Mouse (Mus musculus) lung, postnatal 10 days (tissue): ENCODE measurements around the gene Anxa6.
A peak's percentile ranks its signal among the peaks of the same experiment; 100 is the strongest.

Experiments used
- DNase-seq: peaks from one replicate; pipeline ENCODE4 v3.0.0; 2021

The Anxa6 gene

DNA sequence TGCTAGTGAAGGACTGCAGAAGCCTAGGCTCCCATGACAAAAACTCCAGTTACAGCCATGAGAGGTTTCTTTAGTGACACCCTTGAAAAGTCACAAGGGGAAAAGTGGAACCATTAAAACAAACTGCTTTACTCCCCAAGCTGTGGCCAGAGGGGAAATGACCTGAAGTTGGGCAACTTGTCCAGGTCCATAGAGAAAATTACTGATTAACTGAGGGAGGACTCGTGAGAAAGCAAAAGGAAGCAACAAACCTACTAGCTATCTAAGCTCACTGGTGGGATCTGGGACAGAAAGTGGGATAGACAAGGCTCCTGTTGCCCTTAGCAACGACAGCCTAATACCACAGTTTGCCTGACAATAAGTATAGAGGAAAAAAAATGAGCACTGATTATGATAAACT, 4.7 kb downstream of the Anxa6 start:
- no peak for DNase-seq

DNA sequence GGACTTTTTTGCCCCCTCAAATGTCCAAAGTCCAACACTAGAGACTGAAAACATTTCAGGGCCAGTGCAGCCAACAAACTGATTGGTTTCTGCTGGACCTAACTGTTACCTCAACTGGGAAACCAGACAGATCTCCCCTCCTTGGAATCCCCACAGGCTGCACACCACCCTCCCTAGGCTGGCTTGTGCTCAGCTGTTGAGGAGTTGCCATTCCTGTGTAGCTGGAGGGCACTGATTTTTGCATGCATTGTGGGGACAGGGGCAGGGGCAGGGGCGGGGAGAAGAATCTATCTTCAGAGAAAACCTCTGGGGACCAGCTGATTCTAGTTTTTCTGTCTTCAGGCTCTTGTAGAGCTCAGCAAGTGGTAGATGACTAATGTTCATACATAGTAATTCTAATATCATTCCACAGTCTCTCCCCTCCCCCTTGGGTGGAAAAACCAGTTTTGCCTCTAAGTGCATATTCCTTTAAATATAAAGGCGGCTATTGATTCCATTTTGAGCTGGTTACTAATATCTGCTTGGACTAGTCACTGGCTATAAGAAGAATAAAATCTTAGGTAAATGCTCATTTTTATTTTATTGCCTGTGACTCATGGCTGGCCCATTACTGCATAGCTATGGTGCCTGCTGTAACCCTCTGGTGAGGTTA, 5.9 kb downstream of the Anxa6 start:
- DNase-seq: peak; percentile 38

DNA sequence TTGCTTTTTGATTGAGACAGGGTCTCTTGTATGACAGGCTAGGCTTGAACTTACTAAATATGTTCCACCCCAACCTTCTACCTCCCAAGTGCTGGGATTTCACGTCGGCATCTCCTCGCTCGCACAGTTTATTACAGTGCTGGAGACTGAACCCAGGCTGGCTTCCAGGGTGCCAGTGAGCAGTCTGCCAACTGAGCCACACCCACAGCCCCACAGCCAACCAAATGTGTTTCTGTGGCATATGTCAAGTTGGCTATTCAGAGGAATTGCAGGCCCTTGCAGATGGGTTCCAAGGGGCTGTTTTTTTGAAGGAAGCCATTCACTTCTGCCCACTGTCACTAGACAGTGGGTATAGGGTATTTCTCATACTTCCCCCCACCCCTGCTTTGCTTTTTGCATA, 7.3 kb downstream of the Anxa6 start:
- DNase-seq: peak; percentile 69

DNA sequence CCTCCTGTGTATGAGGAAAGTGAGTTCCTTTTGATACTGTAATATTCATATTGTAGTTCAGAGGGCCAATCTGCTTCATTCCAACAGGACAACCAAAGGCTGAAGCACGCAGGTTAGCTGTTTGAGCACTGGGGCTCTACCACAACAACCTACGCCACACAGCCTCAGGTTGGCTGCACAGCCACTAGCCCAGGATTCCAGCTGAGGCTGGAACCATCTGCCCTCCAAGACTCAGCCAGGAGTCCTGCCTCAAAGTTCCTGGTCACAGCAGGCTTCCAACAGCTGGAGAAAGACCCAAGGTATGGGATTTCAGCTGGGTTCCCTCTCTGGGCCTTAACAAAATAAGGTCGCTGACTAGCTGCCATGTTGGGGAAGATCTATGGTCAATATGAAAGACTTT, 9.7 kb downstream of the Anxa6 start:
- DNase-seq: no peak

DNA sequence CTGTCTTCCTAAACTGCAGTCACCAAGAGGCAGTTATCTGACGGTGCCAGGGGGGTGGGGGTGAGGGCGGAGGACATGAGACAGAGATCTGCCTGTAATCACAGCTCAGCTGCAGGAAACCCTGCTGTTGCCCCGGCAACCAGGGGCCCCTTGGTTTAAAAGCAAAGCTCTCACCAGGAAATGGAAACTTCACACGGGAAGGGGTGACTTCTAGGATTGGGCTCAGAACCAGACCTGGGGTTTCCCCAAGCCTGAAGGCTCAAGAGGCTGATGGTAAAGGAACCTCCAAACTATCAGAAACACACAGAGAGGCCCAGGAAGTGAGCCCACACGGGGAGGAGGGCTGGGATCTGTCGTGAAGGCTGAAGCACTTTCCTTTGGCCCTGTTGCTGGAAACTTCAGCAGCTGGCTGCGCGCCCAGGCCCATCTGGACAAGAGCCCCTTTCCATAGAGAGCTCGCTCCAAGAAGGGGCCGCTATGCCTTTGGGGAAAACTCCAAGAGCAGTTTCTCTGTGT, 10.1 kb downstream of the Anxa6 start:
- peak; percentile 96 for DNase-seq

DNA sequence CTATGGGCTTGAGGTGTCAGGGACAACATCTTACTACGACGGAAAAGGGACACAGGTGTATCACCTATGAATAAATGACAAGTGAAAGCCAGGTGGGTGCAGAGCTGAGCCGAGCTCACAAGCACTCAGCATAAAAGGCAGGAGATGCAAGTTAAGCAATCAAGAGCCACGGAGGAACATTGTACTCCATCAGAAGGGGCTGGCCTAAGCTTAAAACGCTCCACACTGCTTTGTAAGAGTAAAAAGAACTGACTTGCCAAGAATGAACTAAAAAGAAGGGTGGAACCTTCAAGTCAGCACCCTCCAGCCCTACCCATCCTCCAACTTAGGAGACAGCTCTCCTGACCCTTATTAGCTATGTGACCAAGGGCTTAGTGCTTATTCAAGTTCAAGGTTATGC, 10.7 kb downstream of the Anxa6 start:
- peak; percentile 31 for DNase-seq

DNA sequence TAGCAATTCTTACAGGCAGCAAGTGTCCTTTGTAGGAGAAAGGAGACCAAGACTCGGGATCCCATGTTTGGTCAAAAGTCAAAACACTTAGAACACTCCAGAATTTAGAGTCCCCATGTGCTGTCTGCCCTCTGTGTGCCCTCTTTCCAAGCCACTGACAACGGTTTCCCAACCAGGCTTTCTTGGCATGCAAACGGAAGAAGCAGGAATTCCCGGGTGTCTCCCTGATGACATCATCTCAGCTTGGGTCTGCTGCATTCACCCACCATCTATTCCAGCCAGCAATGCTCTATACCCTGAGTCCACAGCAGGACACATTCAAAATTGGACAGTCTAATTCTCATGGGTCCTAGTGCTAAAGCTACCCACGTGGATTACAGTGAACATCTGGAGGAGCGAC, 11.4 kb downstream of the Anxa6 start:
- DNase-seq: peak; percentile 62

DNA sequence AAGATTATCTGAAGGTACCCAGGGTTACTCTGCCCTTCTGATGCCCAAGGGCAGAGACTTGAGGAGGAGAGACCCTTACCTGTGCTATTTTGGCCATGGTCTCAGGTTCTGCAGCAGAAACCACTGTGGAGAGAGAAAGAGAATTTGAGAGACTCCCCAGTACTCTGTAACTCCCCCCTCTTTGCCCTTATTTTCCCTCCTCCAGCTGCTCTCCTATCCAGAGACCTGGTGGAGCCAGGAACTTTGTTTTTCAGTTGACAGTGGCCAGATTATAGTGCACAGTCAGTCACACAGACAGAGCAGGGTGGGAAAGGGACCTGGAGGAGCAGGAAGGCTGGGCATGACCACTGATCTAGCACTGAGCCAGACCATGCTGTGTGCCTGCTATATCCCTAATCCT, 11.8 kb downstream of the Anxa6 start:
- no peak for DNase-seq

DNA sequence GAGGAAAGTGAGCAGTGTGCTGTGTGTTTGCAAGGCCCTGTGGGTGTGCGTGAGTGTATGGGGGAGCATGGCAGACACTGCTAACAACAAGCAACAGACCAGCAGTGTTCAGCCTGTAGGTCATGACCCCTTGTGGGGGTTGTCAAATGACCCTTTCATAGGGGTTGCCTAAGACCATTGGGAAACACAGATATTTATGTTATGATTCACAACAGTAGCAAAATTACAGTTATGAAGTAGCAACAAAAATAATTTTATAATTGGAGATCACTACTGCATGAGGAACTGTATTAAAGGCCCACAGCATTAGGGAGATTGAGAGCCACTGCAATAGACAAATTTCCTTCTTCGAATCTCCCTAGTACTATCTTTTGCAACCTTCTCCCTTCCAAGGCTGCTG, 13.5 kb downstream of the Anxa6 start:
- no peak for DNase-seq

DNA sequence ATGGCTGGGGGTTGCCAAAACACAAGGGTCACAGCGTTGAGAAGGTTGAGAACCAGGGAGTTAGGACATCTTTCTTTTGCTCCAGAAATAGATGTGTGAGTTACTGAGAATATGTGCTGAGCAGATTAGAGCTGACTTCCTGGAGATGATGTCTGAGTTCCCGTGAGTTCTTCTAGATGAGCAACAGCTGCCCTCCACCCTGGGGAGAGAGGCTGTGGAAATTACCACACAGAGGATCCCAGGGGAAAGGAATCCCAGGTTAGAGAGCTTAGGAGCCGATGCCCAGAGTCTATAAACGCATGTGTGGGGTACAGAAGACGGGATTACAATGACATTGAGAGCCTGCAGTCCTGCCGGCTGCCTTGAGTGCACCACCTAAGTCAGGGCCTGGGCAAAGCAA, 15.2 kb downstream of the Anxa6 start:
- DNase-seq: no peak

DNA sequence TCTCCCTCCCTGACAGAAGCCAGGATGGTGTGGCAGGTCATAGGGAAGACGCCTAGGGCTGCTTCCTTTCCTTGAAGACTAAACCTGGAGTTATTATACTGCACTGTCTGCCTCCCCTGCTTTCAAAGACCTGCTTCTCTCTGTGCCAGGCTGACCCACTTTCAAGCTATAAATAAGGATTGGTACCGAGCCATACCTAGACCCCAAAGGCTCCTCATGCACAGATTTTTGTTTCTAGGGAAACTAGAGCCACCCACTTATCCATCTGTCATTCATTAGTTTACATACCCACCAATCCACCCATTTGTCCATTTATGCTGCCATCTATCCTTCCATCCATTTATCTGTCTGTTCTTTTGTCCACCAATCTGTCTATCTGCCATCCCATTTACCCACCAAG, 16.0 kb downstream of the Anxa6 start:
- DNase-seq: no peak

DNA sequence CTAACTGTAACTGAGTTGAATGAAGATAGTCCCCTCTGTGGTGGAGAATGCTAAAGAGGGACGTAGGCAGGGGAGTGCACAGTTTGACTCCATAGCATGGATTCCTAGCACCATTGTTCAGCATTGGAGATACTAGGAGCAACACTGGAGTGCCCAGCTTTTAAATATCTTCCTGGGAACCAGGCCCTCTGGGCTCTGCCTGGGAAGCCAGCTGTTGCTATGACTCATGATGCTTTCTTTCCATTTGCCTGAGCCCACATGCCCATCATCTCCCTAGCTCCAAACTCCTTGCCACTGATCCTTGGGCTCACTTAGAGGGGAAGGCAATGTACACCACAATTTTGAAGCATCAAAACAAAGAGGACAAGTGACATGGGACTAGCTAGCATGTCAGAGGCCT, 16.5 kb downstream of the Anxa6 start:
- DNase-seq: no peak

DNA sequence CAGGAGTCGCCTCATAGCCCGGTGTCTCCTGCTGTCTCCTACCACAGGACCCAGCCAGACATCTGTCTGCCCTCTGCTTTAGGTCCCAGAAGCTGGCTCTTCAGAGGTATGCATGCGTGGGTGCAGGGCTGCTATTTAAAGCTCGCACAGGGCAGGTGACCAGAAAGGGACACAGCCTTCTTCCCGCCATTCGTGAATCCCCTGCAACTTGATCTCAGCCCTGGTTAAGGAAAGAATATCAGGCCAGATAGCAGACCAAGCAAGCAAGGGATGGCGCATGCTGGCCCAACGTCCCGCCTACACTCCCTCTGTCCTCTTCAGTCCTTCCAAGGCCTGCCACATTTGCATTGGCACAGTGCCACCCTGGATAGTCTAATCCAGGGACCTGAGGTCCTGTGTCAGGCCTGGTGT, 17.4 kb downstream of the Anxa6 start:
- DNase-seq: peak; percentile 65

DNA sequence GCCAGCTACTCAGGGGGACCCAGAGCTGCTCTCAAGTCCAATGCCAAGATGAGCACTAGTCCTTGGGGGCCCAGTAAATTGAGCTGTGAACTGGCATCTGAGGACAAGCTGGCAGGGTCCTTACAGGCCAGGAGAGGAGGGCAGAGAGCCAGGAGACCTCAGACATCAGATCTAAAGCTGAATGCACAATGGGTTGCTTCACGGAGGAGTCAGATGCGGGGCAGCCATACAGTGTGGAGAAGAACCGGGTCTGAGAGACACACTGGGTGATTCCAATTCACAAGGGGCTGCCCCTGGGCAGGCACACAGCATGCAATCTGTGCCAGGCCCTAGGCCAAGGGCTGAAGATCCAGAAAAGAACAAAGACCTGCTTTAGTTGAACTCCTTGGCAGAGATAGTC, 18.0 kb downstream of the Anxa6 start:
- DNase-seq: no peak

DNA sequence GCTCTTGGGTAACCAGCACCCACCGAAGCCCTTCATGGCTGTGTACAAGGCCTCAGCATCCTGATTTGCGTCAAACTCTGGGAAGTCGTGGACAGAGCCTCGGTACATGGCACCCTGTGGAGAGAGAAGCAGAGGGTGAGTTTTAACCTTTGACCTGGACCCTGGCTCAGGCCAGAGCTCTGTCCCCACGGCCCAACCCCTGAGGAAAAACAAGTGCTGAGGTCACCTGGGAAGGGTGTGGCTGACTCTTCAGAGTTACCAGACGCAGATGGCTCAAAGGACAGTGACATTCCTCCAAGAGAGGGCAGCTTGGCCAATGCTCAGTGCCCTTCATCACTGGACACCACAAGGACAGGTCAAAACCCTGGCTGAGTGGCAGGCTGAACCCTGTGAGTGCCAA, 19.4 kb downstream of the Anxa6 start:
- no peak for DNase-seq

DNA sequence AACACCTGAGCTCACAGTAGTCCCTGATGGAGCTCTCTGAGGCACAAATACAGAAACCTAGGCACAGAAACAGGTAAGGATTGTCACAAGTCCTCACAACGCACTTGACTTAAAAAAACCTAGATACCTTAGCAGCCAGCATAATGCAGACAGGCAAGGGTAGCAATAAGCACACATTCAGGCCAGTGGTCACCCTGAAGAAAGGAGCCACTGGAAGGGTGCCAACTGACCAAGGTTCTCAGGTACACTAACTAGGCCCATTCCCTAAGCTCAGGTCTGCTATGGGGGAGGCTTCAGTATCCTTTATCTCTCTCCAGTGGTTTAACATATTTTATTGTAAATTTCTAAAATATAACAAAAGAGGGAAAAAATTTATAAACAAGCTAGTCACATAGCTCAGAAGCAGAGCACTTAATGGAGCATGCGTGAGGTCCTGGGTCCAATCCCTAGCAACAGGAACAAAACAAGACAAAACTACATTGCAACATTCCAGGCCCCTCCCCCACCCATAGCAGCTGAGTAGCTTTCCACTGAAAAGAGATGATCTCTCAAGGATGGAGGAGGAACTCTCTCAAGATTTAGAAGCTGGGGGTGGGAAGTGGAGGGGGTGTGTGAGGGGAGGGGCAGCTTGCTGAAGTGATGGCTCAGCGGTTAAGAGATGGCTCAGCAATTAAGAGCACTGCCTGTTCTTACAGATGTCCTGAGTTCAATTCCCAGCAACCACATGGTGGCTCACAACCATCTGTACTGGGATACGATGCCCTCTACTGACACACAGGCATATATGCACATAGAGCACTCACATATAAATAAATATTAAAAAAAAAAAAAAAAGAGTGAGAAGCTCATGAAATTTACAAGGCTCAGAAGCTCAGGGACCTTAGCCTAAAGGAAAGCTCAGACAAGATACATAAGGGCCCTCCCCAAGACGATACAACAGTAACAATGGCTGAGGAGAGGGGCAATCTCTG, 20.4 kb downstream of the Anxa6 start:
- peak; percentile 90 for DNase-seq

DNA sequence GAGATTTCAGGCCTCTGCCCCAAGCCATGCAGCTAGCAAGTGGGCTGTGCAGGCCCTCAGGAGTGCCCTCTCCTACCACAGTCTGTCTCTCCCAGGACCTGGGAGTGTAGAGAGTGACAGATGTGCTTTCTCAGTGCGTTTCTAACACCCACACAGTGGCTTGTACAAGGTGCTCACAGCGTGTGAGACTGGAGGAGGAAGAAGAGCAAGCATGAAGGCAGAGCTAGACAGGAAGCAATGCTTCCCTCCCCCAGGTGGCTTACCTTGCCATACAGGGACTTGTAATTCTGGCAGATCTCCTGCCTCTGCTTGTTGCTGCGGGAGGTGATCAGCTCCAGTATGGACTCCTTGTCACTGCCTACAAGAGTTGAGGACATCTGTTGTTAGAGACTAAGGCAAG, 21.8 kb downstream of the Anxa6 start:
- no peak for DNase-seq

DNA sequence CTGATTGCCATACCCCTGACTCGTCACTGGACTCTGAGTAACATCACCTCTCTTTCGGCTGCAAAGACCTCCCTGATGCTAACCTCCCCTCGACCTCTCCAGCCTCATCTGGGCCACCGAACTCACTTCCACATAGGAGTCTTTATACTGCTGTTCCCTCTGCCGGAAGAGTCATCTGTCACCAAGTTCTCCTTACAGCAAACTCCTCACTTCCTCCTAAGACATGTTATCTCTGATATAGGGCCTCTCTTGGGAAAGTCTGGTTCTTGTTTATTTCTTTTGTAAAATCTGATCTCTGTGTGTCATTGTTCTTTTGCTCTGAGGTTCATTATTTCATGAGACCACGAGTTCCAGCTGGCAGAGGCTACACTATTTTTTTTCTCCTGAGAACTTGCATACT, 25.0 kb downstream of the Anxa6 start:
- DNase-seq: no peak

DNA sequence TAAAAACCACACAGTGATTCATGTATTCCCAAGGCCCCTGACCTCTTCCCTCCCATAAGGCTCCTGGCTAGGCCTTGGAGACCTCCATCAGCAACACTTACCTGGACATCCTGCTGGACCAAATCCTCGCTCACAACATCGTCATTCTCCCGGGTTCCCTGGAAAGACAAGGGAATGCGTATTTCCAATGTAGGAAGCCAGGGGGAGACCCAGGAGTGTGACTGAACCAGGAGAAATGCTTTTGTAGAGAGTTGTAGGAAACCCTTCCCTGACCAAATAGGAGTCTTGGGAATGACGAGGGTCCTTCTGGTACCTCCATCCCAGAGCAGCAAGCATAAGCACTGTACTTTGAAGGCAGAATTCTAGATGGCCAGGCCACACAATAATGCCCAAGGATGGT, 27.6 kb downstream of the Anxa6 start:
- no peak for DNase-seq

DNA sequence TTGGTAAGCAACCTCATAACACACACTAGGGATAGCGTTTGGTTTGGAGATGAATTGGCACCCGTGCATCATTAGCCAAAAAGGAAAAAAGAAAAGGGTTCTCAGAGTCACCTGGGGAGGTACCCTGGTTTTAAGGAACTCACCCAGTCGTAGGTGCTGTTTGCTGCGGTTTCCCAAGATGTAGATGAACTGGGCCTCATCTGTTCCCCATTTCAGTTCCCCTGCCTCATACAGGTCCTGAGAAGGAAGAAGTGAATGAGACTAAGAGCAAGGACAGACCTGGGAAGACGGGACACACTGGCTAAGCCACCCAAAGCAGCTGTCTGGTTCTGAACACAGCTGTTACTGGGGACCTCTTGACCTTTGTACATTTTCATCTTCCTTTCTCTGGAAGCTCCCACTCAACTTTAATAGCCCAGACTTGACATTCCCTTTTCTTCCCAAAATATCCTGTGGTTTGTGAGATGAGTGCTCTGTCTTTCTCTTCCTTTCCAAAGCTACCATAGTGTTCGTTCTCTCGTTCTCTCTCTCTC, 28.2 kb downstream of the Anxa6 start:
- peak; percentile 49 for DNase-seq

DNA sequence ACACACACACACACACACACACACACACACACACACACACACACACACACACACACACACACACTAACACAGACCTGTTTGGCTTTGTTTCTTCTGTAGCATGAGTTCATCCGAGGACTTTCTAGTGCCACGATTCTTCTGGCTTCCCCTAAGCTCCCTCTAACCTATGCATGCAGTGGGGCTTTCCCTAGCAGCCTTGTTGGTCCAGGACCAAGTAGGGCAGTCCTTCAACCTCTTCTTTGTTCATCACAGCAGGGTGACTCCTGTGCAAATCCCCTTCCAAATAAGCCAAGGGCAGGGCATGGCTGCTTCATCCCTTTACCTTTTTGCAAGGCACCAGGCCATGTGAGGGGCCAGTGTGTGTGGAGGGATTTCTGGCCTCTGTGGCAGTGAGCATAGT, 34.5 kb downstream of the Anxa6 start:
- DNase-seq: no peak

DNA sequence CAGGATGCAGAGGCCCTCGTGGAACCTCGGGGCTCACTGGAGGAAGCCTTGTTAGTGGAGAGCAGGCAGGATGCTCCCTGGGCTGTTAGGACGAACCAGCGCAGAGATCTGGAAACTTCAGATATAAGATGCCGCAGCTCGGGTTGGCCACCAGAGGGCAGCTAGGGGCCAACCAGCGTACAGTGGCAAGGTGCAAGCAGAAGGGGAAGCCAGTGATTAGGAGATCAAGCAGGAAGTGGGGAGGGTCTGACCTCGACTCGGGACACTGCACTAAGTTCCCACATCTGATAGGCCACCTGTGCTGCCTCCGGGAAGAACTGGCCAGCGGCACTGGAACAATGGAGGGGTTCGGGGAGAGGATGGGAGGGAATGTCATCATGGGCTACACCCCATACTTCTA, 35.0 kb downstream of the Anxa6 start:
- DNase-seq: peak; percentile 66

DNA sequence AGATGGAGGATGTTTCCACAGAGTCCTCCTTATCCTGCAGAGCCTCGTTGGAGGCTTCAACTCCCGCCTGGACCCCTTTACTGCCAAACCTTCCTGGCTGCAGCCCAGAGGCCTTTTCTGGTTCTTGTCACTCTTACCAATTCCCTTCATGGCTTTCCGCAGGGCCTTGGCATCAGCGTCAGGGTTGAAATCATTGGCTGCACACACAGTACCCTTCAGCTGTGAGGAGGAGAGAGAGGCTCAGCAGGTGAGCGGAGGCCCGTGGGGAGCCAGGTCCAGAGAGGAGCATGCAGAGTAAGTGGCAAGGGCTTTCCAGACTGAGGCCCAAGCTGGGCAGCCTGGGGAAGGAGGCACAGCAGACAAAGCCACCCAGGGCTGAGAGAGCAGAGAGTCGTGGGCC, 37.1 kb downstream of the Anxa6 start:
- no peak for DNase-seq

DNA sequence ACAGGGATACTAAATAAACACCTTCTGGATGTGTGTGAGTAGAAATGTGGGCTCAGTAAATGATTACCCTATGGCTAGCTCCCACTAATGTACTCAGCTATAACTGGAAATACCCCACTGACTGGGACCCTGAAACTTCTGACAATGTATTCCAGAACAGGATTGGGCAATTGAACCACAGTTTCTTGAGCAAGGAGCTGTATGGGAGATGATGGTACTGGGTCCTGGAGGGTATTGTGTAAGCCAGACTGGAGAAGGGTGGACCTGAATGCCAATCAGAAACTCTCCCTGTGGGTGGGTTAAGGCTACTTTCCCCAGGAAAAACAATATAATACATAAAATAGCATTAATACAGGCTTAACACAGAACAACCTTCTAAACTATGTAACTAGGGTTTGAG, 43.3 kb downstream of the Anxa6 start:
- no peak for DNase-seq
